Mouse (Mus musculus): ENCODE data around the gene Wnt9b. TPM values are rescaled to one million over a fixed set of nuclear protein-coding genes. Genes with fewer than 3 reads are reported as not detected.
A peak's percentile ranks its signal among the peaks of the same experiment; 100 is the strongest.
"Not testable (repeated sequence)": the region's sequence is repeated elsewhere in the genome, so short reads cannot be mapped to it uniquely, and the experiment has no call there.

Gene Wnt9b
- total RNA-seq (2021): under 1 TPM; 0.38 to 0.57 TPM

- no peak for DNase-seq
These were observed at the start of gene Wnt9b for GRCm38 (mm10) chr11:103749306-103750089. Wnt9b (minus strand) TSS chr11:103749821.

- no peak for DNase-seq
These were observed 40.3 kb upstream of the Wnt9b start for GRCm38 (mm10) chr11:103789951-103790350.

GRCm38 (mm10) chr11:103780152-103780551 lies 30.5 kb upstream of the Wnt9b start:
- no peak for DNase-seq

GRCm38 (mm10) chr11:103774228-103774530 lies 24.6 kb upstream of the Wnt9b start:
- DNase-seq: no peak

- DNase-seq: no peak
These were observed 24.0 kb upstream of the Wnt9b start, which contains the start of gene Wnt3 for GRCm38 (mm10) chr11:103773387-103774227. Wnt3 (plus strand) TSS chr11:103774150.

- no peak for DNase-seq
These were observed 23.1 kb upstream of the Wnt9b start for GRCm38 (mm10) chr11:103772505-103773386.

- DNase-seq: no peak
These were observed 21.7 kb upstream of the Wnt9b start for GRCm38 (mm10) chr11:103771160-103771817.

GRCm38 (mm10) chr11:103765556-103766011 lies 16.0 kb upstream of the Wnt9b start:
- DNase-seq: no peak

GRCm38 (mm10) chr11:103764601-103765000 lies 15.0 kb upstream of the Wnt9b start:
- no peak for DNase-seq

GRCm38 (mm10) chr11:103763410-103764163 lies 14.0 kb upstream of the Wnt9b start:
- peak in 1 of 2 experiments; percentile 43 for DNase-seq

GRCm38 (mm10) chr11:103760891-103761290 lies 11.3 kb upstream of the Wnt9b start:
- DNase-seq: not testable (repeated sequence)

GRCm38 (mm10) chr11:103760101-103760500 lies 10.5 kb upstream of the Wnt9b start:
- no peak for DNase-seq

- peak; percentile 31 to 52 for DNase-seq
These were observed 9.1 kb upstream of the Wnt9b start for GRCm38 (mm10) chr11:103758706-103759105.

- no peak for DNase-seq
These were observed 8.4 kb upstream of the Wnt9b start for GRCm38 (mm10) chr11:103758054-103758453.

- DNase-seq: no peak
These were observed 991 bp upstream of the Wnt9b start for GRCm38 (mm10) chr11:103750612-103751011.

GRCm38 (mm10) chr11:103735046-103735781 lies 14.4 kb downstream of the Wnt9b start:
- DNase-seq: no peak

GRCm38 (mm10) chr11:103734411-103735045 lies 15.1 kb downstream of the Wnt9b start:
- DNase-seq: no peak

GRCm38 (mm10) chr11:103733961-103734360 lies 15.7 kb downstream of the Wnt9b start:
- no peak for DNase-seq

- no peak for DNase-seq
These were observed 16.6 kb downstream of the Wnt9b start for GRCm38 (mm10) chr11:103733069-103733468.

GRCm38 (mm10) chr11:103732306-103732705 lies 17.3 kb downstream of the Wnt9b start:
- DNase-seq: no peak

Data from layer of hippocampus, postnatal 36 days (tissue).